Mouse (Mus musculus): Measurements from ENCODE around the gene Zfp612. TPM values are rescaled to one million over a fixed set of nuclear protein-coding genes. Genes with fewer than 3 reads are reported as not detected.
A peak's percentile ranks its signal among the peaks of the same experiment; 100 is the strongest.

Zfp612 gene
- polyA plus RNA-seq, 1 experiment from 2014 or later, result 18.3 TPM

GRCm38 (mm10) chr8:110069706-110070105 is 9.8 kb upstream of the Zfp612 start:
- H3K36me3 ChIP-seq, result no peaks in the 10 kb centered on the region
- no peak overlapping the region for H3K4me2 ChIP-seq
- H3K4me3 ChIP-seq, result no peak overlapping the region
- no peaks in the 10 kb centered on the region for H3K9me3 ChIP-seq
- H3K9ac ChIP-seq, result no peak overlapping the region
- no peaks in the 10 kb centered on the region for H3K4me1 ChIP-seq (replicated peaks)
- H3K27ac ChIP-seq, result no peak overlapping the region
- no peak for ATAC-seq (ENCODE audit: low FRiP score)
- WGBS, result 89% methylated on average over 4 of the region's 4 CpGs
- H3K27me3 ChIP-seq, result peaks cover 3% of the 10 kb centered on the region; the same call in 1 of the 2 replicates

DNA sequence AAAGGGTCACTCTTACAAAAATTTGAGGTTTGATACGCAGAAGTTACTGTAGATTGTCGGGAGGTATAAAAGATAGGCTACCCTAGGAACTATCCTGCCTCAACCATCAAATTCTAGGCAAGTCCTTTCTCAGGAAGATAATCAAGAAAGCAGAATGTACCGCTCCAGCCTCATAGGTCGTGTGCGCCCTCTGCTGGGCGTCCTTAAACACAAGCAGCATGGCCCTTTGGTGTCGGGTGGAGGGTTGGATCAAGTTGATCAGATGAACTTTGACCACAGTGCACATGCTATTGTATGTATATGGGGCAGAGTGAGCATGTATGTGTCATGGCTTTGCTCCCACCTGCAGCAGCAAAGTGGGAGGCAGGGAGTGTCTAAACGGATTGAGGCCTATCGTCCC is 7.9 kb upstream of the Zfp612 start:
- H3K4me1 ChIP-seq (replicated peaks), result no peaks in the 10 kb centered on the region
- H3K4me3 ChIP-seq, result no peak overlapping the region
- no peak for ATAC-seq (ENCODE audit: low FRiP score)
- no peak overlapping the region for H3K4me2 ChIP-seq
- no peak overlapping the region for H3K9ac ChIP-seq
- H3K27me3 ChIP-seq, result peaks cover 6% of the 10 kb centered on the region; the same call in 1 of the 2 replicates
- H3K27ac ChIP-seq, result no peak overlapping the region
- H3K9me3 ChIP-seq, result no peaks in the 10 kb centered on the region
- WGBS, result 15% methylated on average over 9 of the region's 9 CpGs
- no peaks in the 10 kb centered on the region for H3K36me3 ChIP-seq

GRCm38 (mm10) chr8:110074496-110074895 is 5.0 kb upstream of the Zfp612 start:
- Histone ChIP-seq H3K4me1 (replicated peaks) (peaks cover 4% of the 10 kb centered on the region; the same call in 1 of the 2 replicates), H3K36me3 (no peaks in the 10 kb centered on the region), H3K4me2 (no peak overlapping the region), H3K27me3 (peaks cover 11% of the 10 kb centered on the region; the same call in 1 of the 2 replicates), H3K9me3 (no peaks in the 10 kb centered on the region), H3K9ac (no peak overlapping the region), H3K4me3 (no peak overlapping the region), H3K27ac (no peak overlapping the region)
- ATAC-seq (ENCODE audit: low FRiP score), result no peak
- 89% methylated on average over 8 of the region's 8 CpGs for WGBS

DNA sequence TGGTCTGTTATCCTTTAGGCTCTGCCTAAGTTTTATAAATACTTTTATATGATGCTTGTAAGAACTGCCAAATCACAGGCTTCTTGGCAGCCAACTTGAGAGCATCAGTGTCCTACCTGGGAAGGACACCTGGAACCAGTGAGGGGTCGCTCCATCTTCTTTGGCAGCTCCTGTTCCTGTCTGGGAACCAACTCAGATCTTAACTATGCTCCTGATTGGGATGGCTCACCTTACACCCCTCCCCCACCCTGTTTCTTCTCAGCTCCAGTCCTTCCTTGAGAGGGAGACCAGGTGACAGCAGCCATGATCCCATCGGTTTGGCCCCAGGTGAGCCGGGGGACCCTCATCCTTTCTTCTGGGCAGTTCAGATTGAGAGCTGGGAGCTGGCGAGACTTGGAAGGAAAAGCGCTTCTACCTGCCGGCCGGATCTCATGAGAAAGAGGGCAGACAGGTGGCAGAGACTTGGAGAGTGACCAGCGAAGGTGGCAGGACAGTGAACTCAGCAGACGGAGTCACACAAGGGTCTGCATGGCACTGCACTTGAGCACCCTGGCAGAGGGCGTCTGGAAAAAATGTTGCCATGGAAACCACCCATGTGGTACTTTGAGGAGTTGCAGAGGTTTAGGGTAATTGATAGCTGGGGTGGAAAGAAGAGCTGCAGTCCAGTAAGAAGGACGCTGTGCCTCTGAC is 3.0 kb downstream of the Zfp612 start:
- H3K36me3 ChIP-seq, result peaks cover 54% of the 10 kb centered on the region
- H3K27me3 ChIP-seq, result 0 out of 2 replicates have a peak, but pooled peaks cover 2% of the 10 kb centered on the region
- H3K9ac ChIP-seq, result no peak overlapping the region
- 79% methylated on average over 11 of the region's 11 CpGs for WGBS
- H3K9me3 ChIP-seq, result 0 out of 2 replicates have a peak, but pooled peaks cover 6% of the 10 kb centered on the region
- H3K4me2 ChIP-seq, result no peak overlapping the region
- H3K4me3 ChIP-seq, result no peak overlapping the region
- peaks cover 22% of the 10 kb centered on the region for H3K4me1 ChIP-seq (replicated peaks)
- no peak overlapping the region for H3K27ac ChIP-seq
- ATAC-seq (ENCODE audit: low FRiP score), result no peak

- peaks cover 42% of the 10 kb centered on the region for H3K36me3 ChIP-seq
- ATAC-seq (ENCODE audit: low FRiP score), result no peak
Measured at GRCm38 (mm10) chr8:110091869-110092268, 12.3 kb downstream of the Zfp612 start.

DNA sequence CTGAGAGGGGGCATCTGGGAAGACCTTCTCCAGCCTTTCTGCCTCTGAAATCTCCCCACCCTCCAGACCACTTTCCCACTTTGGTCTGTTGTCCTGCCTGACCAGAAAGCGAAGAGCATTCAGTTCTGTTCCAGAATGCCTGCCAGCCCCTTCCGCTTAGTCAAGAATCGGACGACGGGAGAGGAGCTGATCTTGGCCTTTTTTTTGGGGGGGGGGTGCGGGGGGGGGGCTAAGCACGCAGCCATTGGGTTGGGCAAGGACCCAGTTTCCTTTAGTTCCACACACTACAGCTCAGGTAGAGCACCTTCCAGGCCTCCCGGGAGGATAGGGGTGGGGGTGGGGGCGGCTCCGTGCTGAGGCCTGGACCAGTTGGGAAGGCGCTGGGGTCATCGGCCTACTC is 21.4 kb downstream of the Zfp612 start, which contains the start of gene Gm21964:
Gene Gm21964 (plus strand): TSS at position 301 of the 400 bp plus-strand sequence.
- no peak within 1 kb of the TSS for H3K27ac ChIP-seq
- no peaks in the 10 kb centered on the region for H3K36me3 ChIP-seq
- ATAC-seq (ENCODE audit: low FRiP score), result no peak
- no peak within 1 kb of the TSS for H3K4me2 ChIP-seq
- no peak within 1 kb of the TSS for H3K4me3 ChIP-seq
- H3K9me3 ChIP-seq, result no peaks in the 10 kb centered on the region
- H3K27me3 ChIP-seq, result no peaks in the 10 kb centered on the region
- no peaks in the 10 kb centered on the region for H3K4me1 ChIP-seq (replicated peaks)
- WGBS, result 85% methylated on average over 12 of the region's 12 CpGs
- no peak within 1 kb of the TSS for H3K9ac ChIP-seq

More at GRCm38 (mm10) chr8:110091869-110092268, 12.3 kb downstream of the Zfp612 start:
- no peak overlapping the region for H3K9ac ChIP-seq
- peaks cover 21% of the 10 kb centered on the region for H3K9me3 ChIP-seq
- H3K4me3 ChIP-seq, result no peak overlapping the region
- 60% methylated on average over 1 of the region's 1 CpGs for WGBS
- no peak overlapping the region for H3K4me2 ChIP-seq
- no peak overlapping the region for H3K27ac ChIP-seq
- H3K27me3 ChIP-seq, result no peaks in the 10 kb centered on the region
- H3K4me1 ChIP-seq (replicated peaks), result no peaks in the 10 kb centered on the region

DNA sequence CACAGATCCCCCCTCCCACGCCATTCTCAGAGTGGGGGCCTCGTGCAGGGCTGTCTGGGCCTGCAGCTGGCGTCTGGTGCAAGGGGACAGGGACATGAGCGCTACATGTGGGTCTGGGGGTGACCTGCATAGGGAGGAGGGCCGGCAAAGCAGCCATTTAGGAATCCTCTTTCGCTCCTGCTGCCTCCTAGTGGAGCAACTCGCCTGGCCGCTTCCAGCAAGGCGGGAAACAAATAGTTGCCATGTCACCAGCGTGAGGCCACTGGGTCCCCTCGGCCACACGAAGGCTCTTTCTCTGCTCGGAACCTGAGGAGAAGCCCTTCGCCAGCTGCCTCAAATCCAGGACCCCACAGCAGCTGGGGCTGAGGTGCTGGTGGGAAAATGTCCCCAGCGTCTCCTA is 22.1 kb downstream of the Zfp612 start:
- 84% methylated on average over 15 of the region's 15 CpGs for WGBS

GRCm38 (mm10) chr8:110102653-110103052 is 23.1 kb downstream of the Zfp612 start, which contains the start of gene Gm17720:
Gene Gm17720 (minus strand): TSS chr8:110102753.
- no peak for ATAC-seq (ENCODE audit: low FRiP score)
- no peaks in the 10 kb centered on the region for H3K9me3 ChIP-seq
- no peak within 1 kb of the TSS for H3K9ac ChIP-seq

More for the DNA sequence above, 22.1 kb downstream of the Zfp612 start:
- Histone ChIP-seq H3K4me2 (no peak overlapping the region), H3K9me3 (no peaks in the 10 kb centered on the region), H3K27me3 (no peaks in the 10 kb centered on the region), H3K27ac (no peak overlapping the region), H3K4me1 (replicated peaks) (no peaks in the 10 kb centered on the region), H3K9ac (no peak overlapping the region), H3K36me3 (no peaks in the 10 kb centered on the region), H3K4me3 (no peak overlapping the region)
- ATAC-seq (ENCODE audit: low FRiP score), result no peak

DNA sequence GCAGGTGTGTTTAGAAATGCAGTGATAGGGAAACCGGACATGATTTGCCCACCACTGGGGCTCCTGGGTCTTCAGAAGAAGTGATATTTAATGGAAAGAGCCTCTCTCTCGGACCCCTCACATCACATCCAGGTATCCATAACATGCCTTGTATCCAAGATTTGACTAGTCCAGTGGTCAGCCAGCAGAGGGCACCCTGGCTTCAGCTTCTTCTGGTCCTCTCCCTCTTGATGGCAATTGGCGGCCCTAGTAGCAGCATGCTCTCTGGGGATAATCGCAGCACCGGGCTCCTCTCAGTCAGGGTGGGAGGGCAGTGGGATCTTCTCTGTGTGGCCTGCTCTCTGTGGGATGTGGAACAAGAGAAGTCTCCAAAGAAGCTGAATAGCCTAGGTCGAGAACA is 40.2 kb downstream of the Zfp612 start:
- Histone ChIP-seq H3K36me3 (no peaks in the 10 kb centered on the region), H3K27me3 (no peaks in the 10 kb centered on the region), H3K27ac (no peak overlapping the region), H3K4me3 (no peak overlapping the region), H3K4me1 (replicated peaks) (no peaks in the 10 kb centered on the region), H3K9me3 (no peaks in the 10 kb centered on the region), H3K4me2 (no peak overlapping the region), H3K9ac (no peak overlapping the region)
- 39% methylated on average over 6 of the region's 6 CpGs for WGBS
- no peak for ATAC-seq (ENCODE audit: low FRiP score)

More at GRCm38 (mm10) chr8:110102653-110103052, 23.1 kb downstream of the Zfp612 start, which contains the start of gene Gm17720:
- 95% methylated on average over 3 of the region's 3 CpGs for WGBS
- Histone ChIP-seq H3K4me3 (no peak within 1 kb of the TSS), H3K27ac (no peak within 1 kb of the TSS), H3K4me2 (no peak within 1 kb of the TSS), H3K36me3 (no peaks in the 10 kb centered on the region), H3K4me1 (replicated peaks) (no peaks in the 10 kb centered on the region), H3K27me3 (no peaks in the 10 kb centered on the region)

DNA sequence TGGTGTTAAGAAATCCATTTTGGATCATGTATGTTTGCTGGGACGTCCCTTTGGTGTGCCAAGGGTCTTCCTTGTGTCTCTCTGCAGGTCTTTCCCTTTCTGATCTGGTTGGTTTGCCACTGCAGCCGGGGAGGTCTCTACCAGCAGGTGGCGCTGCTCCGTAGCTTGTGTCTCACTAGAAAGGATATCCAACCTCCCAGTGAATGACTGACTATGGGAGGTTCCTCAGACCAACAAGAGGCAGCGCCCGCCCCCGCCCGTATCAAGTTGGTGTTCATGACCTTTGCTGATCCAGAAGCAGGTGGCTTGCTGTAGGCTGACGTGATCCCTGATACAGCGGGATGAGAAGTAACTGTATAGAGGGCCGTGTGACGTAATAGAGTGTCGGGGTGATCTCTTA is 51.0 kb downstream of the Zfp612 start:
- H3K4me1 ChIP-seq (replicated peaks), result no peaks in the 10 kb centered on the region
- peak overlapping the region; percentile 35; the same call in 1 of the 2 replicates for H3K4me2 ChIP-seq
- H3K9ac ChIP-seq, result no peak overlapping the region
- H3K9me3 ChIP-seq, result no peaks in the 10 kb centered on the region
- H3K27me3 ChIP-seq, result no peaks in the 10 kb centered on the region
- peak; percentile 24; the same call in 1 of the 2 replicates for ATAC-seq (ENCODE audit: low FRiP score)
- H3K27ac ChIP-seq, result no peak overlapping the region
- WGBS, result 25% methylated on average over 13 of the region's 13 CpGs
- no peaks in the 10 kb centered on the region for H3K36me3 ChIP-seq
- no peak overlapping the region; the same call in 1 of the 2 replicates for H3K4me3 ChIP-seq

DNA sequence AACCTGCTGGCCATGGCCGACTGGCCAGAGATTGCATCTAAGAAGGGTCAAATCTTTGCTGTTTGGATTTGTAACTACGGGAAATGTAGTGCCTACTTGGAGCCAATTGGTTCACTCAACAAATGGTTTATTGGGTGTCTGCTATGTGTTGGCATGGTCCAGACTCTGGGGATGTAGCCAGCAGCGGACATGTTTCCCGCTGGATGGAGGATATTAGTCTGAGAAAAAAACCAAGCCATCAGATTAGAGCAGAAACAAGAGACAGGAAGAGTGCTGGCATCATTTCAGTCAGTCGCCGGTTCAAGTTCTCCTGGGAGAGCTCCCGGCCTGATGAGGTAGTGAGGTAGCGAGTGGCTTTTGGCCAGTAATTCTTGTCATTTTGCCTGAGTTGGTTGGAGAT is 54.7 kb downstream of the Zfp612 start:
- H3K27me3 ChIP-seq, result no peaks in the 10 kb centered on the region
- H3K4me3 ChIP-seq, result no peak overlapping the region
- ATAC-seq (ENCODE audit: low FRiP score), result no peak
- WGBS, result 94% methylated on average over 8 of the region's 8 CpGs
- H3K4me2 ChIP-seq, result no peak overlapping the region
- no peaks in the 10 kb centered on the region for H3K9me3 ChIP-seq
- H3K27ac ChIP-seq, result no peak overlapping the region
- no peak overlapping the region for H3K9ac ChIP-seq
- H3K4me1 ChIP-seq (replicated peaks), result no peaks in the 10 kb centered on the region
- H3K36me3 ChIP-seq, result no peaks in the 10 kb centered on the region

DNA sequence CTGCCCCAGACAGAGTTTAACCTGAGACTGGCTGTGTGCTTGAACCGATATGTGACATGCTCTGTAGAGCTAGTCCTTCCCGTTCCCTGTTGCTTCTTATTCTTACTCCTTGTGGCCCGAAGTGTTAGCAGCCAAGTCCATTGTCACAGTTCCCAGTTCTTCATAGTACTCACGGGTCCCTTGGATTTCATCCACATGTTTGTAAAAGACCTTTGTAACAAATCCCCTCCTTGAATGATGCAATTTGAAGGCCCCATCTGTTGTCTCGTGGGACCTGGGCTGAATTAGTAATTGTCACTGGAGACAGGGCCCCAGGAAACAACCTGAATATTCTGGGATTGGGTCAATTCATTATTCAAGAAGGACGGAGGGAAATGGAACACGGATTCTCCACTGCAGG is 56.0 kb downstream of the Zfp612 start:
- no peak overlapping the region for H3K4me2 ChIP-seq
- H3K27ac ChIP-seq, result no peak overlapping the region
- H3K9ac ChIP-seq, result no peak overlapping the region
- H3K4me1 ChIP-seq (replicated peaks), result no peaks in the 10 kb centered on the region
- WGBS, result 67% methylated on average over 7 of the region's 7 CpGs
- no peak overlapping the region for H3K4me3 ChIP-seq
- H3K9me3 ChIP-seq, result no peaks in the 10 kb centered on the region
- no peaks in the 10 kb centered on the region for H3K27me3 ChIP-seq
- no peaks in the 10 kb centered on the region for H3K36me3 ChIP-seq
- no peak for ATAC-seq (ENCODE audit: low FRiP score)

DNA sequence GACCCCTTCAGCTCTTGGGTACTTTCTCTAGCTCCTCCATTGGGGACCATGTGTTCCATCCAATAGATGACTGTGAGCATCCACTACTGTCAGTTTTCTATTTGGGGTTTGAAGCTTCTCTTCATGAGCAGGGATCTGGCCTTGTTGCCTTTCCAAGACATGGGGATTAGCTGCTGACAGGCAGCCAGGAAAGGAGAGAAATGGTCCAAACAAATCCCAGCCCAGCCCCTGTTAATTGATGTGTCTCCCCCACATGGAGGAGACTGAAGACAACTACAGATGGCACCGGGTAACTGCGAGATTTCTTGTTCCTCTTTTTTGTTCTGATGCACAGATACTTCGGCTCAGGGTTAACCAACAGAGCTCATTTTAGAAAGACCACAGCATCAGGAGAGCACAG is 60.6 kb downstream of the Zfp612 start:
- no peaks in the 10 kb centered on the region for H3K9me3 ChIP-seq
- no peak overlapping the region for H3K27ac ChIP-seq
- no peak overlapping the region for H3K4me3 ChIP-seq
- H3K36me3 ChIP-seq, result no peaks in the 10 kb centered on the region
- no peak overlapping the region for H3K9ac ChIP-seq
- no peak overlapping the region for H3K4me2 ChIP-seq
- WGBS, result 73% methylated on average over 3 of the region's 3 CpGs
- H3K4me1 ChIP-seq (replicated peaks), result no peaks in the 10 kb centered on the region
- no peak for ATAC-seq (ENCODE audit: low FRiP score)
- no peaks in the 10 kb centered on the region for H3K27me3 ChIP-seq

All from hindbrain, embryonic 13.5 days (tissue).